Mouse (Mus musculus) lung, postnatal 36 days (tissue): ENCODE results near the gene Itgb3bp.

Source experiments
- DNase-seq: peaks from one replicate; pipeline ENCODE4 v3.0.0; 2022; ENCODE audit warnings: mixed read lengths

Itgb3bp gene

GRCm38 (mm10) chr4:99931807-99932206 is 2.2 kb upstream of the Itgb3bp start:
- no peak for DNase-seq

- DNase-seq: no peak
These were observed 1.6 kb upstream of the Itgb3bp start for GRCm38 (mm10) chr4:99931240-99931580.

- DNase-seq: peak; percentile 72
These were observed 1.1 kb upstream of the Itgb3bp start for GRCm38 (mm10) chr4:99930518-99931239.

GRCm38 (mm10) chr4:99929149-99929612 is 432 bp downstream of the Itgb3bp start, which contains the start of gene Pgm1:
TSS of gene Pgm1 (plus strand) at chr4:99929414.
- peak; percentile 94 for DNase-seq

- no peak for DNase-seq
These were observed 1.1 kb downstream of the Itgb3bp start for GRCm38 (mm10) chr4:99928521-99928920.

- no peak for DNase-seq
These were observed 3.2 kb downstream of the Itgb3bp start for GRCm38 (mm10) chr4:99926380-99926779.

GRCm38 (mm10) chr4:99913894-99914451 is 15.6 kb downstream of the Itgb3bp start:
- DNase-seq: peak; percentile 52

- no peak for DNase-seq
These were observed 47.2 kb downstream of the Itgb3bp start for GRCm38 (mm10) chr4:99882405-99882804.

GRCm38 (mm10) chr4:99881882-99882281 is 47.7 kb downstream of the Itgb3bp start:
- DNase-seq: peak; percentile 58

- DNase-seq: peak; percentile 84
These were observed 100.2 kb downstream of the Itgb3bp start, which contains the start of gene Efcab7 for GRCm38 (mm10) chr4:99829094-99830073. TSS of gene Efcab7 (plus strand) at chr4:99829198.

GRCm38 (mm10) chr4:99828739-99829093 is 100.9 kb downstream of the Itgb3bp start:
- no peak for DNase-seq

- no peak for DNase-seq
These were observed 101.3 kb downstream of the Itgb3bp start for GRCm38 (mm10) chr4:99828337-99828736.

- DNase-seq: no peak
These were observed 112.7 kb downstream of the Itgb3bp start for GRCm38 (mm10) chr4:99816697-99817460.

- no peak for DNase-seq
These were observed 137.2 kb downstream of the Itgb3bp start for GRCm38 (mm10) chr4:99792365-99792764.

- DNase-seq: peak; percentile 15
These were observed 156.6 kb downstream of the Itgb3bp start for GRCm38 (mm10) chr4:99773041-99773440.

GRCm38 (mm10) chr4:99770555-99770954 is 159.1 kb downstream of the Itgb3bp start:
- peak; percentile 20 for DNase-seq

- peak; percentile 65 for DNase-seq
These were observed 162.9 kb downstream of the Itgb3bp start for GRCm38 (mm10) chr4:99766753-99767152.

- DNase-seq: no peak
These were observed 163.3 kb downstream of the Itgb3bp start for GRCm38 (mm10) chr4:99766303-99766702.

GRCm38 (mm10) chr4:99752426-99752825 is 177.2 kb downstream of the Itgb3bp start:
- DNase-seq: peak; percentile 41

- DNase-seq: no peak
These were observed 189.8 kb downstream of the Itgb3bp start for GRCm38 (mm10) chr4:99739836-99740235.

GRCm38 (mm10) chr4:99725914-99726451 is 203.6 kb downstream of the Itgb3bp start:
- DNase-seq: no peak

- DNase-seq: no peak
These were observed 205.3 kb downstream of the Itgb3bp start for GRCm38 (mm10) chr4:99724331-99724730.
